Mouse (Mus musculus): Measurements from ENCODE around the gene Dyrk1b. TPM values are rescaled to one million over a fixed set of nuclear protein-coding genes. Genes with fewer than 3 reads are reported as not detected.

Dyrk1b gene
- polyA plus RNA-seq, 2 experiments, result 13.8 to 26.0 TPM

DNA sequence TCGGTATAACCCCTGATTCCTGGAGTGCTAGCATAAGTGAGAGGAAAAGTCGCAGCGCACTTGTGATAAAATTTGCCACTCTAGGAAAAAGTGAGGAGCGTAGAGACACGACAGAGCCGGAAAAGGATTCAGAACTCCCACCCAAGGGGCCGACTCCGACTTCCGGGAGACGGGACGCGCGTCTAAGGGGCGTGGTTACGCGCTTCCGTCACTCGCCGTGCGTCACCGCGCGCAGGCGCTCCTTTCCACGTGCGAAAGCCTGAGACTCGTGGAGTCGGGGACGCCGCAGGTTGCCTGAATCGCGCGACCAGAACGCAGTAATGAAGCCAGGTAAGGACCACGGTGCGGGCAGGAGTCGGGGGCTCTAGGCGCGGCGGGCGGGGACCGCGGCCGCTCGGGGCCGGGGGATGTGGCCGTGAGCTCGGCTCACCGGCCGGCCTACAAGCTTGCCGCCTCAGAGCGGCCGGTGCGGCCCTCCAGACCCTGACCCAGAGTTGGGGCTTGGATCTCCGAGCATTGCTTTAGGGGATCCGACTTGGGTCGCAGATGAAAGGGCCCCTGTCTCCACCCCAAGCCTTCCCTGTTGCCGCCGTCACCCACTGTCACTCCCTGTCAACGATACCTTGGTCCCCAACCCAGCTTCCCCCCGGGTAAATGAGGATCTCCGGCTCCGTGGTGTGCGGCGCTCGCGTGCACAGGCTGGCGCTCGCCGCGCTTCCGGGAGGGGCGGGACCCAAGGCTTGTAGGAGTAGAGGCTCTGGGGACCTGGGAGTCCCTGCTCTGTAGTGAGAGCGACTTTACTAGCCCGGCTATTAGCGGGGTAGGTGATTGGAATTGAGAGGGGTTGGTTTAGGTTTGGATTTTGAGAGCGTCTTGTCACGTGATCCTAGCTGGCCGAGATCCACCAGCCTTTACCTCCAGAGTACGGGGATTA, 9.5 kb upstream of the Dyrk1b start, which contains the start of gene Fbl:
Fbl (plus strand) TSS at position 222 of the 934 bp plus-strand sequence.
- ATAC-seq (ENCODE audit: low FRiP score, low read depth), result peak; percentile 95
- WGBS, result under 1% methylated on average over 69 of the region's 80 CpGs
- H3K4me2 ChIP-seq (replicated peaks; ENCODE audit: low read depth, low read length, severe bottlenecking), result peak within 1 kb of the TSS; percentile 79
- no peaks in the 10 kb centered on the region for H3K9me3 ChIP-seq (ENCODE audit: control insufficient read depth, low read length)
- peak within 1 kb of the TSS; percentile 79 for H3K27ac ChIP-seq (replicated peaks; ENCODE audit: low read depth, low read length)
- H3K4me3 ChIP-seq (replicated peaks; ENCODE audit: low read length), result peak within 1 kb of the TSS; percentile 70
- H3K4me1 ChIP-seq (ENCODE audit: control insufficient read depth, insufficient read depth, low read length), result peaks cover 13% of the 10 kb centered on the region
- peak within 1 kb of the TSS; percentile 77 for H3K9ac ChIP-seq (ENCODE audit: low read depth, low read length, severe bottlenecking)
- peaks cover 2% of the 10 kb centered on the region; the same call in 1 of the 2 replicates for H3K36me3 ChIP-seq (ENCODE audit: control insufficient read depth, insufficient read depth, low read length)
- H3K27me3 ChIP-seq (ENCODE audit: control insufficient read depth, insufficient read depth, low read length), result no peaks in the 10 kb centered on the region
- TF ChIP-seq POLR2A (IDR thresholded peaks at IDR 0.05; ENCODE audit: borderline replicate concordance, extremely low read depth, insufficient read depth, insufficient read length), result 0 out of 2 replicates have a peak, but pooled peaks have one; percentile 28
- DNase-seq (ENCODE audit: low spot score), result peak; percentile 94

GRCm38 (mm10) chr7:28175358-28175757, 3.9 kb upstream of the Dyrk1b start:
- Histone ChIP-seq H3K9ac (ENCODE audit: low read depth, low read length, severe bottlenecking) (no peak overlapping the region), H3K36me3 (ENCODE audit: control insufficient read depth, insufficient read depth, low read length) (peaks cover 38% of the 10 kb centered on the region), H3K4me1 (ENCODE audit: control insufficient read depth, insufficient read depth, low read length) (peaks cover 7% of the 10 kb centered on the region), H3K4me3 (replicated peaks; ENCODE audit: low read length) (no peak overlapping the region), H3K27me3 (ENCODE audit: control insufficient read depth, insufficient read depth, low read length) (no peaks in the 10 kb centered on the region), H3K9me3 (ENCODE audit: control insufficient read depth, low read length) (no peaks in the 10 kb centered on the region), H3K27ac (replicated peaks; ENCODE audit: low read depth, low read length) (no peak overlapping the region), H3K4me2 (replicated peaks; ENCODE audit: low read depth, low read length, severe bottlenecking) (no peak overlapping the region)
- TF ChIP-seq POLR2A (IDR thresholded peaks at IDR 0.05; ENCODE audit: borderline replicate concordance, extremely low read depth, insufficient read depth, insufficient read length), result no peak
- DNase-seq (ENCODE audit: low spot score), result no peak
- ATAC-seq (ENCODE audit: low FRiP score, low read depth), result no peak
- 92% methylated on average over 4 of the region's 4 CpGs for WGBS

GRCm38 (mm10) chr7:28179741-28180377, 590 bp downstream of the Dyrk1b start:
- H3K9ac ChIP-seq (ENCODE audit: low read depth, low read length, severe bottlenecking), result peak overlapping the region; percentile 91
- 0 out of 2 replicates have a peak, but pooled peaks have one; percentile 12 for TF ChIP-seq POLR2A (IDR thresholded peaks at IDR 0.05; ENCODE audit: borderline replicate concordance, extremely low read depth, insufficient read depth, insufficient read length)
- WGBS, result 0% methylated on average over 20 of the region's 56 CpGs
- H3K4me2 ChIP-seq (replicated peaks; ENCODE audit: low read depth, low read length, severe bottlenecking), result peak overlapping the region; percentile 79
- H3K27me3 ChIP-seq (ENCODE audit: control insufficient read depth, insufficient read depth, low read length), result no peaks in the 10 kb centered on the region
- ATAC-seq (ENCODE audit: low FRiP score, low read depth) (peak; percentile 93), DNase-seq (ENCODE audit: low spot score) (peak; percentile 98)
- H3K4me3 ChIP-seq (replicated peaks; ENCODE audit: low read length), result peak overlapping the region; percentile 99
- peak overlapping the region; percentile 91 for H3K27ac ChIP-seq (replicated peaks; ENCODE audit: low read depth, low read length)
- peaks cover 72% of the 10 kb centered on the region for H3K36me3 ChIP-seq (ENCODE audit: control insufficient read depth, insufficient read depth, low read length)
- H3K9me3 ChIP-seq (ENCODE audit: control insufficient read depth, low read length), result no peaks in the 10 kb centered on the region
- peaks cover 5% of the 10 kb centered on the region; the same call in 1 of the 2 replicates for H3K4me1 ChIP-seq (ENCODE audit: control insufficient read depth, insufficient read depth, low read length)

- no peak for TF ChIP-seq POLR2A (IDR thresholded peaks at IDR 0.05; ENCODE audit: borderline replicate concordance, extremely low read depth, insufficient read depth, insufficient read length)
- WGBS, result 84% methylated on average over 5 of the region's 5 CpGs
- peaks cover 75% of the 10 kb centered on the region for H3K36me3 ChIP-seq (ENCODE audit: control insufficient read depth, insufficient read depth, low read length)
- no peak for DNase-seq (ENCODE audit: low spot score)
- ATAC-seq (ENCODE audit: low FRiP score, low read depth), result no peak
- peak overlapping the region; percentile 79 for H3K4me2 ChIP-seq (replicated peaks; ENCODE audit: low read depth, low read length, severe bottlenecking)
- no peaks in the 10 kb centered on the region for H3K9me3 ChIP-seq (ENCODE audit: control insufficient read depth, low read length)
- H3K4me3 ChIP-seq (replicated peaks; ENCODE audit: low read length), result peak overlapping the region; percentile 99
- no peak overlapping the region for H3K9ac ChIP-seq (ENCODE audit: low read depth, low read length, severe bottlenecking)
- H3K27me3 ChIP-seq (ENCODE audit: control insufficient read depth, insufficient read depth, low read length), result no peaks in the 10 kb centered on the region
- peaks cover 5% of the 10 kb centered on the region; the same call in 1 of the 2 replicates for H3K4me1 ChIP-seq (ENCODE audit: control insufficient read depth, insufficient read depth, low read length)
- H3K27ac ChIP-seq (replicated peaks; ENCODE audit: low read depth, low read length), result no peak overlapping the region
Measured at GRCm38 (mm10) chr7:28180890-28181289, 1.6 kb downstream of the Dyrk1b start.

DNA sequence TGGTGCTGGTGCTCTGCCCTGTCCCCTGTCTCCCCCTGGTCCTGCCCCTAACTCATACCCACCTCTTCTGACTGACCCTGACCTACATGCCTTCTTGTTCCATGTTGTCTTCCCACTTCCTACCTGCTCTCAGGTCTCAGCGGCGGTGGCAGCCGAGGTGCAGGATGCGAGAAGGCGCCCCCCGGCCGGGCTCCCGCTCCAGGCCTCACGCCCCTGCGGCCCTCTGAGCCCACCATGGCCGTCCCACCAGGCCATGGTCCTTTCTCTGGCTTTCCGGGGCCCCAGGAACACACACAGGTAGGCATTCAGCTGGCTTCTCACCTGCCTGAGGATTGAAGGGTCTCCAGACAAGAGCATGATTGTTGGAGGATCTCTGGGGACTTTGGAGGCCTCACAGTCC, 2.1 kb downstream of the Dyrk1b start:
- H3K4me1 ChIP-seq (ENCODE audit: control insufficient read depth, insufficient read depth, low read length), result peaks cover 5% of the 10 kb centered on the region; the same call in 1 of the 2 replicates
- DNase-seq (ENCODE audit: low spot score) (no peak), ATAC-seq (ENCODE audit: low FRiP score, low read depth) (no peak)
- H3K9me3 ChIP-seq (ENCODE audit: control insufficient read depth, low read length), result no peaks in the 10 kb centered on the region
- no peak overlapping the region for H3K4me3 ChIP-seq (replicated peaks; ENCODE audit: low read length)
- no peaks in the 10 kb centered on the region for H3K27me3 ChIP-seq (ENCODE audit: control insufficient read depth, insufficient read depth, low read length)
- H3K36me3 ChIP-seq (ENCODE audit: control insufficient read depth, insufficient read depth, low read length), result peaks cover 75% of the 10 kb centered on the region
- no peak overlapping the region for H3K9ac ChIP-seq (ENCODE audit: low read depth, low read length, severe bottlenecking)
- H3K27ac ChIP-seq (replicated peaks; ENCODE audit: low read depth, low read length), result no peak overlapping the region
- no peak for TF ChIP-seq POLR2A (IDR thresholded peaks at IDR 0.05; ENCODE audit: borderline replicate concordance, extremely low read depth, insufficient read depth, insufficient read length)
- no peak overlapping the region for H3K4me2 ChIP-seq (replicated peaks; ENCODE audit: low read depth, low read length, severe bottlenecking)
- 97% methylated on average over 12 of the region's 12 CpGs for WGBS
